Mouse (Mus musculus) subcutaneous adipose tissue, adult 2 months (tissue): ENCODE data around the gene Obsl1. TPM values are rescaled to one million over a fixed set of nuclear protein-coding genes. Genes with fewer than 3 reads are reported as not detected.

Experiments used
- polyA plus RNA-seq: library from polyadenylated mRNA; depleted of rRNA; stranded (reverse); fragments of >200 nt; gene quantifications from 2 replicates; pipeline ENCODE4 v1.2.3, GENCODE M21; 2012; ENCODE audit warnings: low replicate concordance; rRNA removed

Obsl1 gene
- polyA plus RNA-seq, result 15.6 and 98.4 TPM in 2 replicates

DNA sequence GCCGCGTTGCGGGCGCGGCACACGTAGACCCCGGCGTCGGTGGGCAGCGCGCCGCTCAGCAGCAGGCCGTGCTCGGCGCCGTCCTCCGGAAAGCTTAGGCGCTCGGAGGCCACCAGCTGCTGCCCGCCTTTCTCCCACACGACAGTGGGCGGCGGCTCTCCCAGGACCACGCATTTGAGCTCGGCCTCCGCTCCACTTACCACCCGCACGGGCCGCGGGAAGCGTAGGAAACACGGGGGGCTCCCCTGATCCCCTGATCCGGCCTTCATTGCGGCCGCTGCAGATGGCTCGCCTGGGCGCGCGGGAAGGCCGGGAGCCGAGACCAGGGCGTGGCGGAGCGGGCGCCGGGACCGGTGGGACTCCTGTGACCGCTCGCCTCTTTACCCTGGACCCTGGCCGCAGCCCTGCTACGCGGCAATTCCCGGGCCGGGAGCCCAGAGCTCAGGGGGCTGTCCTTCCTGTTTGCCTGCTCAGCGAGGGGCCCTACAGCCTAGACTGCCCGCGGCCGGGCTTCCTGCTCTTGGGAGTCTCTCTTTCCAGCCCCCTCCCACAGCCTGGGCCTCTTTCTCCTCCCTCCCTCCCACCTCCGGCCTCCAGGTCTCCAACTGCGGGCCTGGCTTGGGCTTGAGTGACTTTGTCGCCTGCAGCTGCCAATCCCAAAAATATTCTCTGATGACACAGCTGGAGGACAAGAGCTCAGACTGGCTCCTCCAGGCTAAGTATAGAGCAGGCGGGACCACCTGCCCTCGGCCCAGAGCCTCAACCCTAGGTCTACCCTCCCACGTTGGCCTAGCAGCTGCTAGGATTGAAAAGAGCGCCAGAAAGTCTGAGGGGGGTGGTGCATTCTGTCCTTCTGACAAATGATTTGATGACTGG, at the start of gene Obsl1:
Gene Obsl1, minus strand, starts transcription at position 497 of the 876 bp plus-strand sequence.

DNA sequence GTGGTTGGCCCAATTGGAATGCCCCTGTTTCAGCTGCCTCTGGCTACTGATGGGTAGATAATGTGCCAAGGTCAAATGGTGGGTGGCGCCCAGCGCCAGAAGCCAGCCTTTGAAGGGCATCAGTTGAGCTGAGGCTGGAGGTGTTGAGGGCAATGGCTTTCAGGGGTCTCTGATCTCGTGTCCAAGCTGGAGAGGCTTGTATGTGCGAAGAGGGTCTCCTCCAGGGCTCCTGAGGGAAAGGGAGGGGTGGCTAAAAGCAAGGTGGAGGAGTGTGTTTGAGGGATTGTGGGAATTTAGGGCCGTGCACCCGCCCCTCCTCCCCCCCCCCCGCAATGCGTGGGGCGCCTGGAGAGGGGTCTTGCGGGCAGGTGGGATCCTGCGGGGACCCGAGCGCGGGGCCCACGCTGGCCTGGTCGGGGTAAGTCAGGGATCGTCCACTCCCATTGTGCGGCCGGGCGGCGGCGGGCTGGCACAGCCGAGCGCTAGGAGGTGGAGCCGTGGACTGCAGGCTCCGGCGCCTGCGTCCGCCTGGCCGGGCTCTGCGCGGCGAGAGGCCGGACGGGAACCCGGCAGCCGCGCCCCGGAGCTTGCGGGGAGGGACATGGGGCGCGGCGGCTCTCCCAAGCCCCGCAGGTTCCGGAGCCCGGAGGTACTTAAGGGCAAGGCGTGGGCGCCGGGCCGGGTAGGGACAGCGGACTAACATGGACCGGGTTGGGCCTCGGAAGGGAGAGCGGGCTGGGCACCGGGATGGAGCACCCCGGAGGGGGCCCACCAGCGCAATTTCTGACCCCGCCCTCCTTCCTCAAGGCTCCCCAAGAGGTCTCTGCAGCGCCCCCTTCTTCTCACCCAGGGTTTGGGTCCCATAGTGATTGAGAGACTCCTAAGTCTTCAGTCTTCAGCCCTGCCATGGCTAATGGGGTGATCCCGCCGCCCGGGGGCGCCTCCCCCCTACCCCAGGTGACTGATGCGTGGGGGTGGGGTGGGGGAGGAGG, 40.0 kb upstream of the Obsl1 start, which contains the start of gene Slc4a3:
Gene Slc4a3, plus strand, starts transcription at position 302 of the 992 bp plus-strand sequence.

DNA sequence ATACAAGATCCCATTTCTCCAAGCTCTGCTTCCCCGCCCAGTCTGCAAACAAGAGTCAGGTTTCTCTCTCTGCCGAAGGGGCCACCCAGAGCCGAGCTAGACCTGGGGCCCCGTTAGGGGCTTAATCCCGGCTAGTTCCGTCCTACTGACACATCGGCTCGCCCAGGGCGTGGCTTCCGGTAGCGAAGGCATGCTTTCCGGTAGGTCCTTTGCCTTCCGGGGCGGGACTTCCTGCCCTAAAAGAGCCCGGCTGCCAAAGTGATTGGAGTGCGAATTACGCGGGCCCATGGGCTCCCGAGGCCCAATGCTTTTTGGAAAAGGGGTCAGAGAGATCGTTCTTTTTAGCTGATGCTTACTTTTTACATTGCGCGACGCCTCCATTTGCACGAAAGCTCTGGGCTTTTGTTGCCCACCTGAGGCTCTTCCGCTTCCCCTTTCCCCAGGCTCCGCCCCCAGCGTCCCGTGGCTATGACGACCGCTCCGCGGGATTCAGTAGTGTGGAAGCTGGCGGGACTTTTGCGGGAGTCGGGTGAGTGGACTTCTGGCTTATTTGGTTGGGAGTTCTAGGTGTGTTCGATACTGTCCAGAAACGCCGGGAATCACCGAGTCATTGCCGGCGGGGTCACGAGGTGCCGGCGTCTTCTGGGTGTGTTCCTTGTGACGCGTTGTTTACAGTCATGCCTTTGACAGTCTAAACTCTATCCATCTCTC, 15.2 kb upstream of the Obsl1 start, which contains the start of gene Stk11ip:
Gene Stk11ip, plus strand, starts transcription at position 209 of the 711 bp plus-strand sequence.

DNA sequence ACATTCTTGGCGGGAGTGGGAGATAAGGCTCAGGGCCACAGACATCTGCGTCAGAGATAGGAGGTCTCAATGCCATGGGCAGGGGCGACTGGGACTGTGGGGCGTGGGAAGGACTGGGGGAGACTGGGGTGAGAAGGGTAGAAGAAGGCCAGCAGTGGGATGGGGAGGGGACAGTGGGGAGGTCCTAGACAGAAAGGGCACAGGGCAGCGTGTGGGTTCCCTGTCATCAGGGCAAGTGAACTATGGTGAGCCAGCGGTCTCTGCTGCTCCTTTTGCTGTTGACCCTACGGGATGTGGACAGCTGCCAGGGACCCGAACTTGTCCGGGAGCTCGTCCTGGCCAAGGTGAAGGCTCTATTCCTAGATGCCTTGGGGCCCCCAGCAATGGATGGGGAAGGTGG, 754 bp upstream of the Obsl1 start, which contains the start of gene Inha:
Gene Inha, plus strand, starts transcription at position 72 of the 400 bp plus-strand sequence.

DNA sequence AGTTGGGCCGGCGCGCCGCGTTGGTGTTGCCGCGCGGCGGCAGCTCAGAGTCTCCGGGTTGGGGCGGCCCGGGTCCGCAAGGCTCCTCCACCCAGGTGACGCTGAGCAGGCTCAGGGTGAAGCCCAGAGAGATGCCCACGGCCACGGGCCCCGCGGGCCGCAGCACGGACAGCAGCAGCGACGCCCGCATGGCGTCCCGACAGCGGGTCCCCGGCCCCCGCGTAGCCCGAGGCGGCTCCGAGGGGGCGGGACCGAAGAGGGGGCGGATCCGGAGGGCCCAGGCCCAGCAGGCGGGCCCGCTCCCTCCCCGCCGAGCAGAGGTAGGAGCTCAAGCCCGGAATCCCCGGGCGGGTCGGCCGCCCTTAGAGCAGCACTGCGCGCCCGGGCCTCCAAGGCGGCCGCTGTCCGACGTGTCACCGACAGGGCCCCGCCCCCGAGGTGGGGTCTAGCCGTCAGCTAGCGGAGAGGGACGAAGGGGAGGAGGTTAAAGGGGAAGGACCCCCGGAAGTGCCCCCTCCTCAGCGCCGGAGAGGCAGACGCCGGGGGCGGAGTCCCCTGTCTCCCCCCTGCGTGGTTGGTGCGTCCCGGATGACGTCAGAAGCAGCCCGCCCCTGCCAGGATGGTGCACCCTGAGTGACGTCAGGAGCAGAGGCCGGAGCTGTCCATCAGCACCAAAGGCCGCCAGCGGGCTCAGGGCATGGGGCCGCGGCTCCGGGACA, 27.2 kb downstream of the Obsl1 start, which contains the start of the genes Chpf and Tmem198:
Gene Chpf, minus strand, starts transcription at position 392 of the 719 bp plus-strand sequence.
Gene Tmem198, plus strand, starts transcription at position 617 of the 719 bp plus-strand sequence.

DNA sequence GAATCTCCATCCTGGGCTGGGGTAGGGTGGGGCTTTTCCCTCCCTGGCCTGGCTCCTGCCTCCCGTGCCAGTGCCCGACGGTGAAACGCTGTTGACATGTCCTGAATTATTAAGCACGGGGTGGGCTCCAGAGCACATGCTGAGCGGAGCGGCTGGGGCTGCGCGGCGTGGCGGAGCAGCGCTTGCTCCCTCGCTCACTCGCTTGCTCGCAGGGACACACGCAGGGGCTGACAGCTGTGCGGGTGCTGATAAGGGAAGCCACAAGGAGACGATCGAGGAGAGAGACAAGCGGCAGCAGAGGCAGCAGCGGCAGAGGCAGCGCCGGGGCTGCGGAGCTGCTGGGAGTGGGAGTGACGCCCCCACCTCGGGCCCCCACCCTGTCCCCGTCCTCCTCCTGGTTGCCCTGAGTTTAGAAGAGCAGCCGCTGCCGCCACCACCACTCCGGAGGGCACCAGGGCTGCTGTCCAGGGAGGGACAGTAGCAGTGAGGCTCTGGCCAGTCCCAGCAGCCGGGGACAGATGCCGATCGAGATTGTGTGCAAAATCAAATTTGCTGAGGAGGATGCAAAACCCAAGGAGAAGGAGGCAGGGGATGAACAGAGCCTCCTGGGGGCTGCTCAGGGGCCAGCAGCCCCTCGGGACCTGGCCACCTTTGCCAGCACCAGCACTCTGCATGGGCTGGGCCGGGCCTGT, 55.8 kb downstream of the Obsl1 start, which contains the start of gene Asic4:
Gene Asic4, plus strand, starts transcription at position 123 of the 692 bp plus-strand sequence.

DNA sequence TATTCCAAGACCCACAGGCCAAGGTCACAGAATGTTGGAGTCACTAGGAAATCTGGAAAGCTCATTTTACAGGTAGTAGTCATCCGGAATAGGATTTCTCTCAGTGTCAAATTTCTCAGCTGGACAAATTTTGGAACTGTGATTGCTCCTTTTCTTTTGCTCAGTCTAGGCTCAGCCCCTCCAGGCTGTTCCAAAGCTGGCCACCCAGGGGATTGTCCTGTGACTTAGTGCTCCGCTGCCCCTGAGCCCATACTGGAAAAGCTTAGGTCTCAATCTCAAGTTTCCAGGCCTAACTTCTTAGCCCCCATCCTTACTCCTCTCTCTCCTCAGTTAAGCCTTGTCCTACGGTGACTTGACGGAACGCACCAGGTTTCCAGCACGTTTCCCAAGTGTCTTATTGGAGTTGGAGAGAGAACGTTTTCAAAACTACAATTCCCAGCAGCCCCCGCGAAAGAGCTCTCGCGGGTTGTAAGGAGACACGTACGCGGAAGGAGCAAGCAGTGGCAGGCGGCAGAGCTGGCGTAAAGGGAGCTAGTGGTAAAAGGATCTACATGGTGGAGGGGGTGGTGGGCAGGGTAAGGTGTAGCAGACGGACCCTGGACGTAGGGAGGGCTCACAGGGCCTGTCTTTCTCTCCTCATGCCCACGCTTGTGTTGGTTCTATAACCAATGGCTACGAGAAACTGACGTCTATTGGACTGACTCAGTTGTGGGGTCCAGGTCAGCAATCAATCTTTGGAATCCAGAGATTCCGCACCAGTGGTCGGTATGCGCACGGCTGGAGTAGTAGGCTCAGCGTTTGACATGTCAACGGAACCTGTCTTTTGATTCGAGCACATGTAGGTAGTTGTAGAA, 70.5 kb downstream of the Obsl1 start, which contains the start of gene Gmppa:
Gene Gmppa, plus strand, starts transcription at position 456 of the 854 bp plus-strand sequence.

Other genes starting within 250 kb of the Obsl1 start
- gene Ptprn, start 241.9 kb downstream of the Obsl1 start, polyA plus RNA-seq, result 0.04 TPM in 2 replicates
- not detected in 2 replicates for gene Resp18, start 228.0 kb downstream of the Obsl1 start, polyA plus RNA-seq
- gene Dnpep, start 188.5 kb downstream of the Obsl1 start, polyA plus RNA-seq, result 152 and 178 TPM in 2 replicates
- 47.0 and 310 TPM in 2 replicates for gene Des, start 146.1 kb downstream of the Obsl1 start, polyA plus RNA-seq
- 20.5 and 125 TPM in 2 replicates for gene Speg, start 131.2 kb downstream of the Obsl1 start, polyA plus RNA-seq
- 134 and 167 TPM in 2 replicates for gene Gmppa, start 70.5 kb downstream of the Obsl1 start, polyA plus RNA-seq
- 0.09 and 0.51 TPM in 2 replicates for gene Asic4, start 56.0 kb downstream of the Obsl1 start, polyA plus RNA-seq
- gene Chpf, start 27.1 kb downstream of the Obsl1 start, polyA plus RNA-seq, result 83.3 and 185 TPM in 2 replicates
- 2.2 and 3.9 TPM in 2 replicates for gene Tmem198, start 26.9 kb downstream of the Obsl1 start, polyA plus RNA-seq
- 4.4 and 20.8 TPM in 2 replicates for gene Inha, start 625 bp upstream of the Obsl1 start, polyA plus RNA-seq
- gene Stk11ip, start 15.1 kb upstream of the Obsl1 start, polyA plus RNA-seq, result 21.2 and 34.0 TPM in 2 replicates
- 18.1 and 52.3 TPM in 2 replicates for gene Slc4a3, start 39.8 kb upstream of the Obsl1 start, polyA plus RNA-seq